Mouse (Mus musculus) MEL (cell line): Measurements from ENCODE around the gene Arl3.

Experiments used
- CHD1 ChIP-seq: IDR thresholded peaks from 2 replicates; pipeline ENCODE4 v1.6.1; 2012; ENCODE audit warnings: low read depth, mild to moderate bottlenecking, inconsistent platforms, low read length, improper control_type of control experiment
- CTCF ChIP-seq, 3 experiments: IDR thresholded peaks in 2 of 3; conservative IDR thresholded peaks in 1 of 3; 2 replicates each; pipeline ENCODE4 v1.5.1; 2011 to 2012; ENCODE audit warnings: low read length in 3 of 3, low read depth in 2 of 3, mild to moderate bottlenecking in 2 of 3, improper control_type of control experiment in 1 of 3, inconsistent platforms in 1 of 3, mixed read lengths in 1 of 3, moderate library complexity in 1 of 3; ENCODE audit not compliant: control insufficient read depth in 1 of 3, insufficient read depth in 1 of 3, poor library complexity in 1 of 3, severe bottlenecking in 1 of 3
- GATA1 ChIP-seq: IDR thresholded peaks from 2 replicates; pipeline ENCODE4 v1.6.1; 2011; ENCODE audit warnings: low read depth, low read length, improper control_type of control experiment
- HCFC1 ChIP-seq: IDR thresholded peaks from 2 replicates; pipeline ENCODE4 v1.6.1; 2012; ENCODE audit warnings: low read depth, mild to moderate bottlenecking, inconsistent platforms, low read length, improper control_type of control experiment, moderate library complexity
- MAX ChIP-seq: IDR thresholded peaks from 2 replicates; pipeline ENCODE4 v1.6.1; 2011; ENCODE audit warnings: low read length, improper control_type of control experiment
- MYC ChIP-seq: IDR thresholded peaks from 2 replicates; pipeline ENCODE4 v1.6.1; 2011; ENCODE audit warnings: low read depth, mild to moderate bottlenecking, low read length, improper control_type of control experiment, moderate library complexity
- NELFE ChIP-seq: IDR thresholded peaks from 2 replicates; pipeline ENCODE4 v1.6.1; 2011; ENCODE audit warnings: low read depth, low read length, improper control_type of control experiment
- POLR2A ChIP-seq, 2 experiments: IDR thresholded peaks; 2 replicates each; pipeline ENCODE4 v1.6.1; 2011 to 2012; ENCODE audit warnings: low read length in 2 of 2, mild to moderate bottlenecking in 2 of 2, control low read depth in 1 of 2, improper control_type of control experiment in 1 of 2, low read depth in 1 of 2, moderate library complexity in 1 of 2; ENCODE audit not compliant: control insufficient read depth in 1 of 2, insufficient read depth in 1 of 2, poor library complexity in 1 of 2
- ZC3H11A ChIP-seq: IDR thresholded peaks from 2 replicates; pipeline ENCODE4 v1.6.1; 2012; ENCODE audit warnings: low read depth, mild to moderate bottlenecking, inconsistent platforms, low read length, improper control_type of control experiment
- ZMIZ1 ChIP-seq: IDR thresholded peaks from 2 replicates; pipeline ENCODE4 v1.6.1; 2012; ENCODE audit warnings: low read depth, mild to moderate bottlenecking, inconsistent platforms, low read length, improper control_type of control experiment, moderate library complexity

DNA sequence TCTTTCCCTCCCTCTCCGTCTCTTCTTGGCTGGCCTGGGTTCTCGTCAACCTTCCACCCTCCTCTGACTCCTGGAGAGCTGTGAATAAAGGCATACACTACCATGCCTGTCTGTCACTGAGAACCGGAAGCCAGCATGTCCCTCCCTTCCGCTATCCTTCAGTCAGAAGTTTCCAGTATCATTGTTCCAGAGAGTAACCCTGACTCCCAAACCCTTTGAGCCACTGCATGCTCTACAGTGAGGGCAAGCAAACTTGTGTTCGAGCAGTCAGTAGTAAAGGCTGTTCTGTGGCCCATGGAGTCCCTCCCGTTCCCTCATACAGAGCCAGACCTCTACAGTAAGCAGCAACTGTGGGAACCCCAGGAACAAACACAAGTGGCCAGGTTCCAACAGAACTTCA, 25.4 kb downstream of the Arl3 start:
- TF ChIP-seq MYC (no peak), ZC3H11A (no peak), ZMIZ1 (no peak), HCFC1 (no peak), CHD1 (no peak), POLR2A (IDR thresholded peaks at IDR 0.05; ENCODE audit: control insufficient read depth in 1 of 2, insufficient read depth in 1 of 2, low read depth in 1 of 2, low read length in 2 of 2, poor library complexity in 1 of 2) (no peak), NELFE (no peak), CTCF (IDR thresholded peaks at IDR 0.05 in 2 of 3, conservative IDR thresholded peaks at IDR 0.05 in 1 of 3; ENCODE audit: control insufficient read depth in 1 of 3, insufficient read depth in 1 of 3, low read depth in 2 of 3, low read length in 3 of 3, poor library complexity in 1 of 3, severe bottlenecking in 1 of 3) (no peak), MAX (no peak), GATA1 (no peak)
